12 mouse cellular contexts compared by ENCODE assay signal in the genomic region with DNA sequence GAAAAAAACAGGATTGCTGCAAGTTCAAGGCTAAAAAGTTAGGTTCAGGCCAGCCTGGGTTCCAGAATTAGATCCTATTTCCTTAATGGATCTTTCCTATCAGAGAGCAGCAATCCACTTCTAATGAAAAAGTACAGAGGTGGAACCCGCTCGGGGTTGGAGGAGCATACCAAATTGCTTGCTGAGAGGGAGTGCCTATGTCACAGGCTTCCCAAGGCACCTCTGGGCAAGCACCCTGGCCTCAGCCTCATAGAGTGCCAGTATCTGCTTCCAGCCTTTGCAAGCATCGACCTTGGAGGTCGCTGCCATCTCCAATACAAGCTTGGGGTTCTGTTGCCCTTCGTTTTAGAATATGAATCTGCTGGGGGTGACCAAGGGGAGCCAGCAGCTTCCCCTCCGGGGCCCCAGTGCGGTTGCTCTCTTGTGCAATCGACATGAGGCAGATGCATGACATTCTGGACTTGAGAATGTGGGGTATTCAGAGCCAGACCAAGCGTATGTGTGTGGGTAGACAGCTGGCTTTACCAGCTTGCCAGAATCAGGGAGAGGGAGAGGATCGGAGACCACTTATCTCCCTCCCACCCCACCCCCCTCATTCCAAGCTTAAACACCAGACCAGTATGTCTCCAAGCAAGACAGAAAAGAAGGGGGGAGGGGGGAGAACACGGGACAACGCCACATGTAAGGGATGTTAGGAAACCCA. TPM values are rescaled to one million over a fixed set of nuclear protein-coding genes. Genes with fewer than 3 reads are reported as not detected.
DNase-seq lines count a peak whose midpoint lies in the region; ATAC-seq and TF ChIP-seq lines count a peak whose summit lies in the region.
"Had no signal": no experiment of that assay in that cellular context is flagged by ENCODE, and none has a peak within 500 bp of the region (broad histone marks: within the 10 kb centered on the region; RNA-seq: fewer than 3 reads in every experiment).

No protein-coding gene starts in this region.

- no peak overlapping the region for H3K9ac ChIP-seq in midbrain, embryonic 13.5 days (replicated peaks)
- H3K9ac ChIP-seq in midbrain, embryonic 15.5 days: no peak overlapping the region
- no peak overlapping the region for H3K9ac ChIP-seq in stomach, embryonic 16.5 days (ENCODE audit: low read length)
- H3K9ac ChIP-seq: kidney, embryonic 15.5 days; liver, embryonic 13.5 days; neural tube, embryonic 12.5 days had no signal

- intact Hi-C loops in heart, postnatal 14 days (cut with DNase I): loop anchor here (10.0 kb wide), 2 partner anchors 156 to 346 kb away; no protein-coding TSS in a partner anchor
- intact Hi-C loops in gastrocnemius, adult 2 months (cut with DNase I): no loop called here

- 67% methylated on average over 12 of the region's 12 CpGs for WGBS in midbrain, embryonic 13.5 days
- 73% methylated on average over 12 of the region's 12 CpGs for WGBS in midbrain, embryonic 15.5 days
- WGBS in stomach, embryonic 16.5 days: 34% methylated on average over 12 of the region's 12 CpGs

- TF ChIP-seq CTCF in gastrocnemius, adult 2 months (IDR thresholded peaks at IDR 0.05): no peak

- no peak overlapping the region for H3K4me3 ChIP-seq in midbrain, embryonic 13.5 days (replicated peaks)
- H3K4me3 ChIP-seq in midbrain, embryonic 15.5 days: no peak overlapping the region
- H3K4me3 ChIP-seq in stomach, embryonic 16.5 days (replicated peaks; ENCODE audit: low read length): no peak overlapping the region
- H3K4me3 ChIP-seq in gastrocnemius, adult 2 months: no peak overlapping the region
- H3K4me3 ChIP-seq: kidney, embryonic 15.5 days; liver, embryonic 13.5 days; neural tube, embryonic 12.5 days had no signal

- no peak overlapping the region for H3K4me2 ChIP-seq in midbrain, embryonic 13.5 days (replicated peaks)
- no peak overlapping the region for H3K4me2 ChIP-seq in midbrain, embryonic 15.5 days
- H3K4me2 ChIP-seq in stomach, embryonic 16.5 days (ENCODE audit: low read depth, low read length): no peak overlapping the region
- H3K4me2 ChIP-seq: kidney, embryonic 15.5 days; liver, embryonic 13.5 days; neural tube, embryonic 12.5 days had no signal

- no peaks in the 10 kb centered on the region for H3K27me3 ChIP-seq in midbrain, embryonic 13.5 days
- no peaks in the 10 kb centered on the region for H3K27me3 ChIP-seq in midbrain, embryonic 15.5 days (replicated peaks)
- no peaks in the 10 kb centered on the region for H3K27me3 ChIP-seq in stomach, embryonic 16.5 days (ENCODE audit: control insufficient read depth, insufficient read depth, low read length)
- H3K27me3 ChIP-seq: kidney, embryonic 15.5 days; liver, embryonic 13.5 days; neural tube, embryonic 12.5 days had no signal

- peak; percentile 15 for DNase-seq in adrenal gland, adult 2 months
- DNase-seq in adrenal gland, postnatal 36 days: no peak
- peak; percentile 21 to 26 for DNase-seq in heart, postnatal 14 days
- DNase-seq in kidney, postnatal 25 days: no peak
- DNase-seq in gastrocnemius, adult 2 months: no peak
- DNase-seq: cerebellum, adult 18-20 months; liver, embryonic 13.5 days had no signal

- H3K9me3 ChIP-seq in midbrain, embryonic 13.5 days: no peaks in the 10 kb centered on the region
- H3K9me3 ChIP-seq in midbrain, embryonic 15.5 days: no peaks in the 10 kb centered on the region
- no peaks in the 10 kb centered on the region for H3K9me3 ChIP-seq in stomach, embryonic 16.5 days (replicated peaks; ENCODE audit: control insufficient read depth, low read length)
- H3K9me3 ChIP-seq: kidney, embryonic 15.5 days; liver, embryonic 13.5 days; neural tube, embryonic 12.5 days had no signal

- H3K27ac ChIP-seq in midbrain, embryonic 13.5 days: no peak overlapping the region
- no peak overlapping the region for H3K27ac ChIP-seq in midbrain, embryonic 15.5 days
- H3K27ac ChIP-seq in stomach, embryonic 16.5 days (ENCODE audit: low read length): peak overlapping the region; percentile 22
- no peak overlapping the region for H3K27ac ChIP-seq in gastrocnemius, adult 2 months
- H3K27ac ChIP-seq: kidney, embryonic 15.5 days; liver, embryonic 13.5 days; neural tube, embryonic 12.5 days had no signal

- H3K36me3 ChIP-seq in midbrain, embryonic 13.5 days: no peaks in the 10 kb centered on the region
- no peaks in the 10 kb centered on the region for H3K36me3 ChIP-seq in midbrain, embryonic 15.5 days (replicated peaks)
- no peaks in the 10 kb centered on the region for H3K36me3 ChIP-seq in stomach, embryonic 16.5 days (ENCODE audit: control insufficient read depth, insufficient read depth, low read length)
- H3K36me3 ChIP-seq: kidney, embryonic 15.5 days; liver, embryonic 13.5 days; neural tube, embryonic 12.5 days had no signal

- no peaks in the 10 kb centered on the region for H3K4me1 ChIP-seq in midbrain, embryonic 13.5 days (replicated peaks)
- no peaks in the 10 kb centered on the region for H3K4me1 ChIP-seq in midbrain, embryonic 15.5 days
- no peaks in the 10 kb centered on the region; the same call in 1 of the 2 replicates for H3K4me1 ChIP-seq in stomach, embryonic 16.5 days (ENCODE audit: control insufficient read depth, insufficient read depth, low read length)
- H3K4me1 ChIP-seq: kidney, embryonic 15.5 days; liver, embryonic 13.5 days; neural tube, embryonic 12.5 days had no signal

- ATAC-seq in midbrain, embryonic 13.5 days: peak; percentile 37; the same call in 1 of the 2 replicates
- no peak; the same call in 1 of the 2 replicates for ATAC-seq in midbrain, embryonic 15.5 days (replicated peaks)
- peak; percentile 68; the same call in 1 of the 2 replicates for ATAC-seq in stomach, embryonic 16.5 days (ENCODE audit: insufficient read depth, low FRiP score)

RNA-seq across cellular contexts. Expression of gene Dram1, which starts 58.0 kb away (rescaled TPM):
- total RNA-seq in adrenal gland, adult 2 months (2021): 10 to 100 TPM; 10.2 to 23.5 TPM
- polyA plus RNA-seq in adrenal gland, adult 2 months (2012; rRNA removed): 18.1 and 39.3 TPM in 2 replicates
- 10 to 100 TPM; 10.6 to 19.6 TPM for total RNA-seq in adrenal gland, postnatal 36 days (2021)
- 0.31 and 0.36 TPM in 2 replicates for polyA plus RNA-seq in midbrain, embryonic 13.5 days (2015; fragmentation: Nextera tagmentation; extraction: Ambion mirVana)
- 0.46 and 0.55 TPM in 2 replicates for polyA plus RNA-seq in midbrain, embryonic 15.5 days (2015; fragmentation: Nextera tagmentation; extraction: Ambion mirVana)
- total RNA-seq in heart, postnatal 14 days (2021): 1 to 10 TPM; 3.8 to 3.9 TPM
- 5.9 and 6.6 TPM in 2 replicates for polyA plus RNA-seq in stomach, embryonic 16.5 days (2015; fragmentation: Nextera tagmentation; extraction: Ambion mirVana)
- total RNA-seq in gastrocnemius, adult 2 months (2021): 1 to 10 TPM; 1.0 to 1.7 TPM

RNA-seq across cellular contexts. Expression of gene Gnptab, which starts 58.1 kb away (rescaled TPM):
- total RNA-seq in adrenal gland, adult 2 months (2021): 10 to 100 TPM; 31.1 to 36.3 TPM
- polyA plus RNA-seq in adrenal gland, adult 2 months (2012; rRNA removed): 4.6 and 4.7 TPM in 2 replicates
- 10 to 100 TPM; 25.2 to 28.7 TPM for total RNA-seq in adrenal gland, postnatal 36 days (2021)
- 12.9 and 13.4 TPM in 2 replicates for polyA plus RNA-seq in midbrain, embryonic 13.5 days (2015; fragmentation: Nextera tagmentation; extraction: Ambion mirVana)
- polyA plus RNA-seq in midbrain, embryonic 15.5 days (2015; fragmentation: Nextera tagmentation; extraction: Ambion mirVana): 20.7 and 24.1 TPM in 2 replicates
- total RNA-seq in heart, postnatal 14 days (2021): 10 to 100 TPM; 30.5 to 32.2 TPM
- 9.0 and 11.2 TPM in 2 replicates for polyA plus RNA-seq in stomach, embryonic 16.5 days (2015; fragmentation: Nextera tagmentation; extraction: Ambion mirVana)
- 10 to 100 TPM; 14.7 to 15.3 TPM for total RNA-seq in gastrocnemius, adult 2 months (2021)

Comparison
In these comparisons a context has a peak if more than half of its experiments do, and no peak if none do; other contexts are left out.
1. DNase-seq: peak in adrenal gland, adult 2 months (single experiment) and heart, postnatal 14 days (2 of 2); none in adrenal gland, postnatal 36 days (0 of 2), kidney, postnatal 25 days (0 of 2) and gastrocnemius, adult 2 months (single experiment).